Mouse (Mus musculus): ENCODE measurements around the gene Gm2030. TPM values are rescaled to one million over a fixed set of nuclear protein-coding genes. Genes with fewer than 3 reads are reported as not detected.
"Not testable (repeated sequence)": the region's sequence is repeated elsewhere in the genome, so short reads cannot be mapped to it uniquely, and the experiment has no call there.

Gm2030 gene
- not detected in 2 replicates for total RNA-seq (2021)
- long read RNA-seq, result 0 reads

- not testable (repeated sequence) for DNase-seq
Observed at GRCm38 (mm10) chrX:26309944-26310343, at the start of gene Gm2030. Gm2030 (minus strand) TSS chrX:26310044.

Other genes with a start within 250 kb of the Gm2030 start
- gene Gm2012, start 78.7 kb downstream of the Gm2030 start, total RNA-seq (2021), result not detected in 2 replicates
- gene Slx, start 235.5 kb upstream of the Gm2030 start, total RNA-seq (2021), result not detected in 2 replicates

All from adrenal gland, postnatal 25 days (tissue).